Mouse (Mus musculus) embryonic facial prominence, embryonic 14.5 days (tissue): ENCODE results near the gene Llgl2. TPM values are rescaled to one million over a fixed set of nuclear protein-coding genes. Genes with fewer than 3 reads are reported as not detected.

Source experiments
- ATAC-seq: fragments of 200-750 bp; cut with Nextera tagmentation; 2 replicates; pipeline ENCODE4 v1.8.0; 2017; ENCODE audit warnings: low read depth, moderate number of reproducible peaks, moderate TSS enrichment
- DNase-seq: peaks from one replicate; pipeline ENCODE4 v3.0.0-alpha.2; 2015; ENCODE audit warnings: low spot score
- H3K27ac ChIP-seq: fragments of 300-500 bp; sonication (generic); replicated peaks from 2 replicates; pipeline ENCODE4 v1.5.1; 2014; ENCODE audit warnings: low read depth, mild to moderate bottlenecking, low read length, moderate library complexity
- H3K27me3 ChIP-seq: fragments of 300-500 bp; sonication (generic); replicated peaks from 2 replicates; pipeline ENCODE4 v1.6.1; 2014; ENCODE audit warnings: low read length; ENCODE audit not compliant: control insufficient read depth, insufficient read depth
- H3K36me3 ChIP-seq: fragments of 300-500 bp; sonication (generic); 2 replicates; pipeline ENCODE4 v1.6.1; 2014; ENCODE audit warnings: low read length, mixed read lengths; ENCODE audit not compliant: control insufficient read depth, insufficient read depth
- H3K4me1 ChIP-seq: fragments of 300-500 bp; sonication (generic); 2 replicates; pipeline ENCODE4 v1.6.1; 2014; ENCODE audit warnings: antibody characterized with exemption, low read length; ENCODE audit not compliant: control insufficient read depth, insufficient read depth
- H3K4me2 ChIP-seq: fragments of 300-500 bp; sonication (generic); 2 replicates; pipeline ENCODE4 v1.6.1; 2014; ENCODE audit warnings: low read depth, mild to moderate bottlenecking, low read length, moderate library complexity, mixed read lengths
- H3K4me3 ChIP-seq: fragments of 300-500 bp; sonication (generic); 2 replicates; pipeline ENCODE4 v1.5.1; 2014; ENCODE audit warnings: low read depth, mild to moderate bottlenecking, low read length
- H3K9ac ChIP-seq: fragments of 300-500 bp; sonication (generic); 2 replicates; pipeline ENCODE4 v1.6.1; 2014; ENCODE audit warnings: low read depth, mild to moderate bottlenecking, low read length, moderate library complexity, mixed read lengths
- H3K9me3 ChIP-seq: fragments of 300-500 bp; sonication (generic); 2 replicates; pipeline ENCODE4 v1.6.1; 2016; ENCODE audit warnings: low read length; ENCODE audit not compliant: control insufficient read depth
- WGBS: fragments of 180-500 bp; shearing (Covaris S2); extraction: QIAGEN DNeasy Blood & Tissue Kit; methylation state at CpG from one replicate; pipeline ENCODE4 v1.1.7; 2014; 5-methylcytosine and 5-hydroxymethylcytosine counted together
- polyA plus RNA-seq: library from polyadenylated mRNA; unstranded; fragments of >200 nt; fragmentation: Nextera tagmentation; extraction: Ambion mirVana; gene quantifications from 2 replicates; pipeline ENCODE4 v1.2.1, GENCODE M21; 2014

The Llgl2 gene
- polyA plus RNA-seq, 1 experiment from 2014 or later: 11.9 TPM

GRCm38 (mm10) chr11:115872437-115872836 is 48.6 kb downstream of the Llgl2 start:
- no peak for ATAC-seq

GRCm38 (mm10) chr11:115875935-115876334 is 52.1 kb downstream of the Llgl2 start:
- Histone ChIP-seq H3K4me2 (no peak overlapping the region), H3K9ac (no peak overlapping the region), H3K4me3 (no peak overlapping the region), H3K27me3 (no peaks in the 10 kb centered on the region), H3K9me3 (no peaks in the 10 kb centered on the region), H3K4me1 (no peaks in the 10 kb centered on the region), H3K36me3 (no peaks in the 10 kb centered on the region), H3K27ac (no peak overlapping the region)
- ATAC-seq (no peak), DNase-seq (no peak)
- 91% methylated on average over 3 of the region's 3 CpGs for WGBS

More at GRCm38 (mm10) chr11:115872437-115872836, 48.6 kb downstream of the Llgl2 start:
- Histone ChIP-seq H3K4me2 (no peak overlapping the region), H3K9me3 (no peaks in the 10 kb centered on the region), H3K36me3 (no peaks in the 10 kb centered on the region), H3K9ac (no peak overlapping the region), H3K27ac (no peak overlapping the region), H3K4me1 (no peaks in the 10 kb centered on the region), H3K27me3 (no peaks in the 10 kb centered on the region), H3K4me3 (no peak overlapping the region)
- 68% methylated on average over 4 of the region's 4 CpGs for WGBS
- DNase-seq: no peak

GRCm38 (mm10) chr11:115876438-115876837 is 52.6 kb downstream of the Llgl2 start:
- 69% methylated on average over 5 of the region's 5 CpGs for WGBS
- DNase-seq (no peak), ATAC-seq (no peak)
- H3K27me3 ChIP-seq: no peaks in the 10 kb centered on the region
- no peak overlapping the region for H3K9ac ChIP-seq
- no peak overlapping the region for H3K4me3 ChIP-seq
- no peak overlapping the region for H3K27ac ChIP-seq
- H3K9me3 ChIP-seq: no peaks in the 10 kb centered on the region
- H3K4me2 ChIP-seq: no peak overlapping the region
- no peaks in the 10 kb centered on the region for H3K36me3 ChIP-seq
- H3K4me1 ChIP-seq: no peaks in the 10 kb centered on the region

DNA sequence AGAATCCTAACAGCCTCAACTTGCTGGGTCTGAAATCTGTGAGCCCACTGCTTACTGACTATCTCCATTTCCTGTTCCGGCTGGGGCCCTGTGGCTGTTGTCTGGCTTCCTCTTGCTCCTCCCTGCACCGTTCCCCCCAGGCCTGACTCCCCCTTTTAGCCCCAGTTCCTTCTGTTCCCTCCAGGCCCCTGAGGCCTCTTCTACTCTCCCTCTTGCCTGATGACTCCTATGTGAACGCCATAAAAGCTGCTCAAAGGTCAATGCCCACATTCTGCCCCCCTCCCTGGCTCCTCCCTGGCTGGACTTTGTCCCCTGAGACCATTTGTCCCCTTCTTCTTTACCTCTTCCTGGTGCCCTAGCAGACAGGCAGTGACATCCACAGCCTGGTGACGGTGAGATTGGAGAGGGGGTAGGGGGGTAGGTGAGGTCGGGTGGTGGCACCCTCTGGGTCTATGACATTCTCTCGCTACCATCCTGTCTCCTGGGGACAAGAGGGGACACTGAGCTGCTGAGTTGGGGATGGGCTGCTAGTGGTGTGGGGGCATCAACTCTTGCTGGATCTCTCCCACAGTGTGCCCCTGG is 53.4 kb downstream of the Llgl2 start:
- Histone ChIP-seq H3K4me2 (no peak overlapping the region), H3K4me3 (no peak overlapping the region), H3K36me3 (no peaks in the 10 kb centered on the region), H3K27ac (no peak overlapping the region), H3K9me3 (no peaks in the 10 kb centered on the region), H3K4me1 (no peaks in the 10 kb centered on the region), H3K27me3 (no peaks in the 10 kb centered on the region), H3K9ac (no peak overlapping the region)
- no peak for DNase-seq
- no peak for ATAC-seq
- WGBS: 53% methylated on average over 6 of the region's 6 CpGs

- DNase-seq: no peak
- Histone ChIP-seq H3K36me3 (no peaks in the 10 kb centered on the region), H3K9ac (no peak overlapping the region), H3K4me1 (no peaks in the 10 kb centered on the region), H3K27ac (no peak overlapping the region), H3K9me3 (no peaks in the 10 kb centered on the region), H3K27me3 (no peaks in the 10 kb centered on the region; the same call in 1 of the 2 replicates), H3K4me3 (no peak overlapping the region), H3K4me2 (no peak overlapping the region)
- ATAC-seq: no peak
- WGBS: 80% methylated on average over 8 of the region's 8 CpGs
These were observed 54.2 kb downstream of the Llgl2 start for GRCm38 (mm10) chr11:115878071-115878470.

GRCm38 (mm10) chr11:115881002-115881401 is 57.2 kb downstream of the Llgl2 start:
- Histone ChIP-seq H3K27me3 (no peaks in the 10 kb centered on the region; the same call in 1 of the 2 replicates), H3K36me3 (no peaks in the 10 kb centered on the region), H3K4me2 (no peak overlapping the region), H3K4me1 (no peaks in the 10 kb centered on the region), H3K9me3 (no peaks in the 10 kb centered on the region), H3K27ac (no peak overlapping the region), H3K4me3 (no peak overlapping the region), H3K9ac (no peak overlapping the region)
- DNase-seq (no peak), ATAC-seq (no peak)
- WGBS: 21% methylated on average over 5 of the region's 5 CpGs

- 21% methylated on average over 12 of the region's 17 CpGs for WGBS
- H3K4me3 ChIP-seq: no peak overlapping the region
- no peak for DNase-seq
- ATAC-seq: no peak
- no peaks in the 10 kb centered on the region; the same call in 1 of the 2 replicates for H3K27me3 ChIP-seq
- H3K27ac ChIP-seq: no peak overlapping the region
- H3K9me3 ChIP-seq: no peaks in the 10 kb centered on the region
- H3K4me1 ChIP-seq: no peaks in the 10 kb centered on the region
- no peaks in the 10 kb centered on the region for H3K36me3 ChIP-seq
- H3K9ac ChIP-seq: no peak overlapping the region
- H3K4me2 ChIP-seq: no peak overlapping the region
These were observed 59.4 kb downstream of the Llgl2 start for GRCm38 (mm10) chr11:115883251-115883650.

DNA sequence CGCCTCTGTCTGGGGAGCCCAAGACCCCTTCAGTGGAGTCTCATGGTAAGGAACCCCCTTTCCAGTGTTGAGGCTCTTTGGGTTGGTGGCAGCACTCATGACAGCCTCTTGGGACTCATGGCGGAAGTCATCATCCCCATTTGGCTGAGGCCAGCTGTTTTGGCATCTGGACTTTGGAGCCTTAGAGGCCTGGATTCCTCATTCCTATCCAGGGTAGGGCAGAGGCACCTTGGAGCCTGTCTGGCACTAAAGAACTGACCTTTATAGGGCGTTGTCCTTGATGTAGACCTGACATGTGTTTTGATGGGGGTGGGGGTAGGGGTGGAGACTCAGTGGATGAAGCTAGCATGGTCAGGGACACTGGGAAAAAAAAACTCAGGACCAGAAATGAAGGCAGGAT is 60.5 kb downstream of the Llgl2 start:
- H3K27ac ChIP-seq: no peak overlapping the region
- 87% methylated on average over 3 of the region's 3 CpGs for WGBS
- H3K9ac ChIP-seq: no peak overlapping the region
- H3K4me3 ChIP-seq: no peak overlapping the region
- no peaks in the 10 kb centered on the region for H3K9me3 ChIP-seq
- no peaks in the 10 kb centered on the region for H3K4me1 ChIP-seq
- H3K4me2 ChIP-seq: no peak overlapping the region
- no peaks in the 10 kb centered on the region; the same call in 1 of the 2 replicates for H3K27me3 ChIP-seq
- no peaks in the 10 kb centered on the region for H3K36me3 ChIP-seq
- DNase-seq (no peak), ATAC-seq (no peak)

DNA sequence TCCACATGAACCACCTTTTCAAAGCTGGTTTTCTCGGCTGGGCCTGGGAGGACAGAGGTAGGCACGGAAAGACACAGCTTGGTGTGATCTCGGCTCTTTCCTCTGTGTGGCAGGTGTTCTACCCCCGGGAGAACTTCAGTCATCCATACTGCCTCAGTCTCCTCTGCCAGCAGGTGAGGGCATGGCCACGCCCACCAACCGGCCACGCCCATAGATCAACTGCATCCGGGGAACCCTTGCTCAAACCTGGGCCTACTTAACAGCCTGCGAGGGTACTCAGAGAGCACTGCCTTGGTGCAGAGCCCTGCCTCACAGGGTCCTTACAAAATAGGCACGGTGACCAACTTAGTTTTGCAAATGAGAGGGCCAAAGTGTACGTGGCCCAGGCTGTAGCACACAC is 61.4 kb downstream of the Llgl2 start:
- Histone ChIP-seq H3K9ac (no peak overlapping the region), H3K27ac (no peak overlapping the region), H3K4me2 (no peak overlapping the region), H3K36me3 (no peaks in the 10 kb centered on the region), H3K27me3 (no peaks in the 10 kb centered on the region; the same call in 1 of the 2 replicates), H3K4me1 (no peaks in the 10 kb centered on the region), H3K4me3 (no peak overlapping the region), H3K9me3 (no peaks in the 10 kb centered on the region)
- 74% methylated on average over 11 of the region's 11 CpGs for WGBS
- no peak for DNase-seq
- ATAC-seq: no peak
